Mouse (Mus musculus) ES-E14 (cell line): ENCODE measurements around the gene Sestd1.

Experiments
- CHD2 ChIP-seq: IDR thresholded peaks from 2 replicates; pipeline ENCODE4 v1.6.1; 2014; ENCODE audit warnings: mild to moderate bottlenecking, low read depth, low read length, inconsistent platforms
- MAFK ChIP-seq: IDR thresholded peaks from 2 replicates; pipeline ENCODE4 v1.6.1; 2014; ENCODE audit warnings: mild to moderate bottlenecking, low read depth, low read length, inconsistent platforms; ENCODE audit not compliant: insufficient read depth
- ZNF384 ChIP-seq: IDR thresholded peaks from 2 replicates; pipeline ENCODE4 v1.6.1; 2012; ENCODE audit warnings: low read depth, low read length, inconsistent platforms

DNA sequence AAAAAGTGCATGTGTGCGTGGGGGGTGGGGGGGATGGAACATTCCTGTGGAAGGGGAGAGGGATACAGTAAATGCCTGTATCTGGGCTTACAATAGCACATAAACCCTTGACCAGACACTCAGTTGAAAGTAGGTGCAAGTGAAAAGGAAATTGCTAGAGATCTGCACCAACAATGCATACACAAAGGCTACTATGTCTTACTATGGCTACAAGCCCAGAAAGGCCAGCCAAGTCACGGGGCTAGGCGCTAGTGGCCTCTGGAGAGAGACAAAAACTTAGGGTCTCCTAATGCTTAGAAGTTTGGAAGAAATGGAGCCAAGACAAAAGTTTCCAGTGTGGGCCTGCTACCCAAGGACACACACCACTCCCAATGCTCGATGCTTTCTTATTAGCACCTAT is 44.5 kb downstream of the Sestd1 start:
- TF ChIP-seq ZNF384 (no peak), MAFK (no peak), CHD2 (no peak)
